Mouse (Mus musculus) midbrain, embryonic 16.5 days (tissue): ENCODE measurements around the gene Dmbx1. TPM values are rescaled to one million over a fixed set of nuclear protein-coding genes. Genes with fewer than 3 reads are reported as not detected.

Experiments used
- ATAC-seq: fragments of 200-750 bp; cut with Nextera tagmentation; 2 replicates; pipeline ENCODE4 v1.8.0; 2017; ENCODE audit warnings: moderate TSS enrichment
- H3K27ac ChIP-seq: fragments of 300-500 bp; sonication (generic); 2 replicates; pipeline ENCODE4 v1.5.1; 2014; ENCODE audit warnings: mild to moderate bottlenecking, low read length, mixed read lengths
- H3K27me3 ChIP-seq: fragments of 300-500 bp; sonication (generic); 2 replicates; pipeline ENCODE4 v1.6.1; 2014; ENCODE audit warnings: low read depth, low read length, mixed read lengths; ENCODE audit not compliant: control insufficient read depth, insufficient read depth
- H3K36me3 ChIP-seq: fragments of 300-500 bp; sonication (generic); 2 replicates; pipeline ENCODE4 v1.6.1; 2014; ENCODE audit warnings: mild to moderate bottlenecking, low read length, moderate library complexity, mixed read lengths; ENCODE audit not compliant: control insufficient read depth, insufficient read depth
- H3K4me1 ChIP-seq: fragments of 300-500 bp; sonication (generic); 2 replicates; pipeline ENCODE4 v1.6.1; 2014; ENCODE audit warnings: mild to moderate bottlenecking, low read length, mixed read lengths; ENCODE audit not compliant: control insufficient read depth, insufficient read depth
- H3K4me2 ChIP-seq: fragments of 300-500 bp; sonication (generic); 2 replicates; pipeline ENCODE4 v1.6.1; 2014; ENCODE audit warnings: mild to moderate bottlenecking, low read length, mixed read lengths
- H3K4me3 ChIP-seq: fragments of 300-500 bp; sonication (generic); 2 replicates; pipeline ENCODE4 v1.5.1; 2014; ENCODE audit warnings: low read depth, mild to moderate bottlenecking, low read length, moderate library complexity, mixed read lengths
- H3K9ac ChIP-seq: fragments of 300-500 bp; sonication (generic); 2 replicates; pipeline ENCODE4 v1.6.1; 2014; ENCODE audit warnings: low read depth, low read length, mixed read lengths
- H3K9me3 ChIP-seq: fragments of 300-500 bp; sonication (generic); replicated peaks from 2 replicates; pipeline ENCODE4 v1.6.1; 2014; ENCODE audit warnings: mild to moderate bottlenecking, low read length, mixed read lengths; ENCODE audit not compliant: control insufficient read depth, poor library complexity, severe bottlenecking
- WGBS: fragments of 180-500 bp; shearing (Covaris S2); extraction: QIAGEN DNeasy Blood & Tissue Kit; methylation state at CpG from one replicate; pipeline ENCODE4 v1.1.7; 2014; 5-methylcytosine and 5-hydroxymethylcytosine counted together
- polyA plus RNA-seq: library from polyadenylated mRNA; unstranded; fragments of >200 nt; fragmentation: Nextera tagmentation; extraction: Ambion mirVana; gene quantifications from 2 replicates; pipeline ENCODE4 v1.2.1, GENCODE M21; 2015

Gene Dmbx1
- polyA plus RNA-seq, 1 experiment from 2014 or later = 12.0 TPM

DNA sequence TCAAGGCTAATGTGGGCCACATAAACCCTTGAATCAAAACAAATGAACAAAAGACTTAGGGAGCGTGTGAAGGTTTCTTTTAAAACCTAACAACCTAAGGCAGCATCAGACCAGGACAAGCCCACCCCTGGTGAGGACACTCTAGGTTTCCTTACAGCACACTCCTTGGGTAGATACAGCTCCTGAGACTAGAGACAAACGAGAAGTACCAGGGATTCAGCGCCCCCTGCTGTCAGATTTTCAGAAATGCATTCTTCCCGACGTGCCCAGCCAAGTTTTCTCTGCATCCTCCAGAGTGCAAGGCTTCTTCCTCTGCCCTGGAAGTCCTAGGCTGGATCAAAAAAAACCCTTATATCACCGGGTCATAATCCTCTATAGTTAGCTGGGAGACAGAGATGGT, 13.0 kb upstream of the Dmbx1 start:
- WGBS = 12% methylated on average over 6 of the region's 6 CpGs
- no peak overlapping the region for H3K4me3 ChIP-seq
- peaks cover 62% of the 10 kb centered on the region for H3K27me3 ChIP-seq
- no peaks in the 10 kb centered on the region for H3K9me3 ChIP-seq
- no peak overlapping the region for H3K9ac ChIP-seq
- H3K4me2 ChIP-seq = no peak overlapping the region
- peaks cover 5% of the 10 kb centered on the region; the same call in 1 of the 2 replicates for H3K4me1 ChIP-seq
- no peak overlapping the region for H3K27ac ChIP-seq
- no peak for ATAC-seq
- no peaks in the 10 kb centered on the region for H3K36me3 ChIP-seq

- H3K9ac ChIP-seq = peak overlapping the region; percentile 54
Observed at GRCm38 (mm10) chr4:115943669-115944314, 4.1 kb upstream of the Dmbx1 start.

GRCm38 (mm10) chr4:115941242-115941820, 1.6 kb upstream of the Dmbx1 start:
- H3K4me2 ChIP-seq = no peak overlapping the region
- H3K9ac ChIP-seq = no peak overlapping the region
- 7% methylated on average over 8 of the region's 9 CpGs for WGBS
- no peak overlapping the region for H3K27ac ChIP-seq
- H3K4me3 ChIP-seq = no peak overlapping the region
- peaks cover 65% of the 10 kb centered on the region for H3K27me3 ChIP-seq
- no peak for ATAC-seq
- peaks cover 19% of the 10 kb centered on the region for H3K4me1 ChIP-seq
- no peaks in the 10 kb centered on the region for H3K36me3 ChIP-seq
- H3K9me3 ChIP-seq = no peaks in the 10 kb centered on the region

More at GRCm38 (mm10) chr4:115943669-115944314, 4.1 kb upstream of the Dmbx1 start:
- H3K4me3 ChIP-seq = peak overlapping the region; percentile 37
- ATAC-seq = peak; percentile 16
- no peak overlapping the region for H3K27ac ChIP-seq
- peaks cover 63% of the 10 kb centered on the region for H3K27me3 ChIP-seq
- H3K9me3 ChIP-seq = no peaks in the 10 kb centered on the region
- peak overlapping the region; percentile 64 for H3K4me2 ChIP-seq
- 1% methylated on average over 35 of the region's 41 CpGs for WGBS
- H3K4me1 ChIP-seq = peaks cover 14% of the 10 kb centered on the region
- no peaks in the 10 kb centered on the region for H3K36me3 ChIP-seq

DNA sequence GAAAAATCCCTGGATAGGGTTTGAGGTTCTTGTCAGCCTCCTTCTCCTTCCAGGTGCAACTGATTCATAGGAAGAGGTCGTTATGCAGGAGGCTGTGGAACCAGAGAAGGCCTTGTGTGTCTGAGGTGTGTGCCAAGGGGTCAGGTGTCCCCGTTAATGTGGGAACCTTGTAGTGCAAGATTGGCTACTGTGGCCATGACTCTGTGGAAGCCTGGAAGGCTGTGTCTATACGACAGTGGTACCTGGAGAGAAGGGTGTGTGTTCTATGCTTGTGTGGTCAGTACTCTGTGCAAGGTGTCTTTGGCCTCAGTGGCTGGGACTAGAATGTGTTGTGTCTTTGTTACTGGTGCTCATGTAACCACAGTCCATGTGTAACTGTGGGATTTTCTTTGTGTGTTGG, 955 bp upstream of the Dmbx1 start:
- no peak overlapping the region for H3K4me3 ChIP-seq
- no peak for ATAC-seq
- H3K9ac ChIP-seq = no peak overlapping the region
- H3K27me3 ChIP-seq = peaks cover 60% of the 10 kb centered on the region
- H3K4me2 ChIP-seq = no peak overlapping the region
- no peaks in the 10 kb centered on the region for H3K36me3 ChIP-seq
- no peaks in the 10 kb centered on the region for H3K9me3 ChIP-seq
- H3K4me1 ChIP-seq = peaks cover 22% of the 10 kb centered on the region
- no peak overlapping the region for H3K27ac ChIP-seq
- WGBS = 18% methylated on average over 3 of the region's 3 CpGs

GRCm38 (mm10) chr4:115938276-115939160, 1.2 kb downstream of the Dmbx1 start:
- peak overlapping the region; percentile 26 for H3K4me3 ChIP-seq
- H3K4me1 ChIP-seq = peaks cover 17% of the 10 kb centered on the region
- under 1% methylated on average over 37 of the region's 37 CpGs for WGBS
- H3K36me3 ChIP-seq = no peaks in the 10 kb centered on the region
- H3K9me3 ChIP-seq = no peaks in the 10 kb centered on the region
- H3K27ac ChIP-seq = no peak overlapping the region
- no peak overlapping the region for H3K9ac ChIP-seq
- H3K27me3 ChIP-seq = peaks cover 56% of the 10 kb centered on the region
- ATAC-seq = no peak
- H3K4me2 ChIP-seq = peak overlapping the region; percentile 42

- Histone ChIP-seq H3K4me2 (peak overlapping the region; percentile 38; the same call in 1 of the 2 replicates), H3K27ac (no peak overlapping the region), H3K27me3 (peaks cover 49% of the 10 kb centered on the region), H3K9ac (no peak overlapping the region), H3K36me3 (no peaks in the 10 kb centered on the region), H3K4me3 (peak overlapping the region; percentile 17), H3K4me1 (peaks cover 17% of the 10 kb centered on the region), H3K9me3 (no peaks in the 10 kb centered on the region)
- no peak for ATAC-seq
- WGBS = 11% methylated on average over 19 of the region's 19 CpGs
Observed at GRCm38 (mm10) chr4:115937061-115937976, 2.4 kb downstream of the Dmbx1 start.

DNA sequence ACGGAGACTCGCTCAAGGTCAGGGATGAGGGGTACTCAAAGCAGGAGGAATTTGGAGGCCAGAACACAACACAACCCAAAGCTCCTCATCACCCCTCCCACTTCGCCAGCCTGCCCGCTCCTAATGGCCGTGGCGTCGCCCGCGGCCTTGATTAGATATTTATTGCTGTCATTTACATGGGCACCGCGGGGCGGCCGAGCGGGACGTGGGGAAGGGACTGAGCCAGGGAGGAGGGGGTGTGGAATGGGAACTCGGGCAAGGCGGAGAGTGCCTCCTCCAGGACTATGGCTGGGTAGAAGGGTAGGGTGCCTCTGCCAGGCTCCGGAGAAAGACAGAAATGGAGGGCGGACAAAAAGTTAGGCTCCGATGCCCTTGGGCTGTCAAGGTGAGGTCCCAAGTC, 3.1 kb downstream of the Dmbx1 start:
- Histone ChIP-seq H3K4me3 (peak overlapping the region; percentile 17), H3K4me2 (peak overlapping the region; percentile 38), H3K9me3 (no peaks in the 10 kb centered on the region), H3K36me3 (no peaks in the 10 kb centered on the region), H3K9ac (no peak overlapping the region), H3K27me3 (peaks cover 46% of the 10 kb centered on the region), H3K27ac (no peak overlapping the region), H3K4me1 (peaks cover 17% of the 10 kb centered on the region)
- ATAC-seq = no peak
- WGBS = 1% methylated on average over 20 of the region's 20 CpGs

DNA sequence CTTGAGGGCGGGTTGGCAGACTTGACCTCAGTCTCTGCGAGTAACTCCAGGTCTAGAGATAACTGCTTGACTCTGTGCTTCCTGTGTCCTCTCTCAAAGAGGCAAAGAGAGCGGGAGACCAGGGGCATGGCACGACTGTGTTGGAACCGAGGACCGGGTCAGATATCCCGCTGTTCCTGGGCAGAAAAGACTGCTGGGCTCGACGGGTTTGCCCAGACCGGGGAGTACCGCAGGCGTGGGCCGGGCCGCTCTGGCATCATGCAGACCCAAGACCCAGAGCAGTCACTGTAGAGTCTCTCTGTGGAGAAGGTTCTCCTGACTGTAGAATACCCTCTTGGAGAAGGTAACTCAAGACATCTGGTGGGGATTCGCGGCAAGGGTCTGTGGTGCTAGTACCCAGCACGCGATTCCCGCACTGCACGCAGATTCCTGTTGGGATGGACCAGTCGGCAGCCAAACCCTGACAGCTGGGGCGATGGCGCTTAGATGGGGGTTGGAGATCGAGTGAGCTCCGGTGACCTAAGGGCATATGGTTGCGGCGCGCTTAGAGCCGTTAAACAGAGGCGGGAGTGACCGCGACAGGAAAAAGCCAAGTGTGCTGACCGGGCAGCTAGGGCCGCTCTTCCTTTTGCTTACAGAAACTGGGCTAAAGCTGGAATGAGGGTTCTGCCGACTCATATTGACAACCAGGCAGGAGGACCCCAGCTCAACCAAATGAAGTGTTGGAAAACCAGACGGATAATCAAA, 3.7 kb downstream of the Dmbx1 start:
- Histone ChIP-seq H3K4me2 (peak overlapping the region; percentile 38), H3K9ac (no peak overlapping the region), H3K36me3 (no peaks in the 10 kb centered on the region), H3K9me3 (no peaks in the 10 kb centered on the region), H3K4me3 (peak overlapping the region; percentile 17), H3K27ac (no peak overlapping the region), H3K27me3 (peaks cover 45% of the 10 kb centered on the region), H3K4me1 (peaks cover 17% of the 10 kb centered on the region)
- 5% methylated on average over 36 of the region's 36 CpGs for WGBS
- ATAC-seq = no peak
